In genomic region chr4:137609281-137609680, GRCm38 (mm10) we compare ENCODE assay signal across 24 mouse cellular contexts. TPM values are rescaled to one million over a fixed set of nuclear protein-coding genes. Genes with fewer than 3 reads are reported as not detected.
DNase-seq lines count a peak whose midpoint lies in the region; ATAC-seq and TF ChIP-seq lines count a peak whose summit lies in the region.
"Had no signal": no experiment of that assay in that cellular context is flagged by ENCODE, and none has a peak within 500 bp of the region (broad histone marks: within the 10 kb centered on the region; RNA-seq: fewer than 3 reads in every experiment).

No protein-coding gene starts in this region.

- peaks cover 4% of the 10 kb centered on the region; the same call in 1 of the 2 replicates for H3K4me1 ChIP-seq in lung, embryonic 16.5 days (replicated peaks; ENCODE audit: control insufficient read depth, insufficient read depth, low read length)
- peaks cover 8% of the 10 kb centered on the region for H3K4me1 ChIP-seq in lung, adult 2 months (ENCODE audit: control insufficient read depth, insufficient read depth, low read length)
- peaks cover 6% of the 10 kb centered on the region; the same call in 1 of the 2 replicates for H3K4me1 ChIP-seq in brown adipose tissue, adult 24 weeks (ENCODE audit: control insufficient read depth, insufficient read depth, insufficient read length, low read length)
- H3K4me1 ChIP-seq in midbrain, embryonic 14.5 days (ENCODE audit: control insufficient read depth, insufficient read depth, low read length) = no peaks in the 10 kb centered on the region
- H3K4me1 ChIP-seq: midbrain, embryonic 15.5 days had no signal

- no peak for DNase-seq in lung, adult 2 months
- peak; percentile 11 for DNase-seq in T-cell, adult 2 months (ENCODE audit: low spot score)
- no peak for DNase-seq in cerebellum, adult 9-10 months
- DNase-seq in midbrain, embryonic 14.5 days = no peak
- DNase-seq: adrenal gland, postnatal 25 days; cerebellum, adult 2 months; embryo, embryonic 11 days; gastrocnemius, postnatal 36 days; kidney, adult 18-20 months had no signal

- no peak overlapping the region for H3K4me3 ChIP-seq in lung, embryonic 16.5 days (ENCODE audit: low read length)
- no peak overlapping the region for H3K4me3 ChIP-seq in lung, adult 2 months (replicated peaks; ENCODE audit: extremely low read depth, low read depth, low read length)
- no peak overlapping the region for H3K4me3 ChIP-seq in brown adipose tissue, adult 24 weeks (ENCODE audit: insufficient read depth, low read depth, low read length)
- H3K4me3 ChIP-seq in macrophage (ENCODE audit: inconsistent target) = no peak overlapping the region
- no peak overlapping the region for H3K4me3 ChIP-seq in midbrain, embryonic 14.5 days (replicated peaks; ENCODE audit: low read depth, low read length)
- H3K4me3 ChIP-seq: heart, embryonic 10.5 days; midbrain, embryonic 15.5 days; myocyte had no signal

- H3K36me3 ChIP-seq in lung, embryonic 16.5 days (ENCODE audit: control insufficient read depth, insufficient read depth, low read length) = peaks cover 50% of the 10 kb centered on the region
- H3K36me3 ChIP-seq in macrophage (ENCODE audit: inconsistent target) = peaks cover 62% of the 10 kb centered on the region; the same call in 1 of the 2 replicates
- peaks cover 91% of the 10 kb centered on the region for H3K36me3 ChIP-seq in midbrain, embryonic 14.5 days (ENCODE audit: control insufficient read depth, insufficient read depth, low read length)

- TF ChIP-seq POLR2A in lung, adult 2 months (IDR thresholded peaks at IDR 0.05; ENCODE audit: borderline replicate concordance, extremely low read depth, low read depth, low read length) = no peak

- no peak overlapping the region for H3K9ac ChIP-seq in lung, embryonic 16.5 days (ENCODE audit: low read length)
- no peak overlapping the region for H3K9ac ChIP-seq in midbrain, embryonic 14.5 days (replicated peaks; ENCODE audit: low read length)
- H3K9ac ChIP-seq: midbrain, embryonic 15.5 days had no signal

- peak; percentile 20; the same call in 1 of the 2 replicates for ATAC-seq in lung, embryonic 16.5 days (ENCODE audit: low read depth)
- no peak for ATAC-seq in midbrain, embryonic 14.5 days (ENCODE audit: low FRiP score, low TSS enrichment)
- ATAC-seq: forebrain, embryonic 16.5 days; midbrain, embryonic 15.5 days had no signal

- no peak overlapping the region for H3K27ac ChIP-seq in lung, embryonic 16.5 days (ENCODE audit: low read length)
- peak overlapping the region; percentile 70 for H3K27ac ChIP-seq in brown adipose tissue, adult 24 weeks (replicated peaks; ENCODE audit: low read depth, low read length)
- peak overlapping the region; percentile 68 for H3K27ac ChIP-seq in macrophage
- H3K27ac ChIP-seq in midbrain, embryonic 14.5 days (replicated peaks; ENCODE audit: low read depth, low read length) = no peak overlapping the region
- H3K27ac ChIP-seq: heart, embryonic 10.5 days; midbrain, embryonic 15.5 days had no signal

- peaks cover 42% of the 10 kb centered on the region for H3K79me2 ChIP-seq in macrophage (ENCODE audit: inconsistent target)

- no peaks in the 10 kb centered on the region for H3K27me3 ChIP-seq in lung, embryonic 16.5 days (ENCODE audit: control insufficient read depth, insufficient read depth, low read depth, low read length)
- no peaks in the 10 kb centered on the region for H3K27me3 ChIP-seq in midbrain, embryonic 14.5 days (ENCODE audit: control insufficient read depth, insufficient read depth, low read length)
- H3K27me3 ChIP-seq: midbrain, embryonic 15.5 days had no signal

- 34% methylated on average over 7 of the region's 7 CpGs for WGBS in lung, embryonic 16.5 days
- WGBS in lung, adult 2 months = 32% methylated on average over 7 of the region's 7 CpGs
- WGBS in macrophage (ENCODE audit: missing documents) = 28% methylated on average over 7 of the region's 7 CpGs
- WGBS in midbrain, embryonic 14.5 days = 93% methylated on average over 7 of the region's 7 CpGs

- H3K4me2 ChIP-seq in lung, embryonic 16.5 days (ENCODE audit: low read depth, low read length) = no peak overlapping the region
- H3K4me2 ChIP-seq in midbrain, embryonic 14.5 days (ENCODE audit: low read length) = no peak overlapping the region
- H3K4me2 ChIP-seq: midbrain, embryonic 15.5 days had no signal

- no peak for TF ChIP-seq CTCF in lung, adult 2 months (IDR thresholded peaks at IDR 0.05; ENCODE audit: insufficient read depth, low read length)

- H3K9me3 ChIP-seq in lung, embryonic 16.5 days (ENCODE audit: control insufficient read depth, low read length) = no peaks in the 10 kb centered on the region
- H3K9me3 ChIP-seq in midbrain, embryonic 14.5 days (ENCODE audit: control insufficient read depth, low read length) = no peaks in the 10 kb centered on the region
- H3K9me3 ChIP-seq: heart, embryonic 10.5 days; midbrain, embryonic 15.5 days had no signal

RNA-seq across cellular contexts. Expression of gene Usp48, which starts 15.7 kb away (rescaled TPM):
- 54.3 and 57.8 TPM in 2 replicates for polyA plus RNA-seq in lung, embryonic 16.5 days (2015; fragmentation: Nextera tagmentation; extraction: Ambion mirVana)
- 45.3 and 67.5 TPM in 2 replicates for polyA plus RNA-seq in lung, adult 2 months (2012; rRNA removed)
- 25.2 and 62.5 TPM in 2 replicates for polyA plus RNA-seq in brown adipose tissue, adult 24 weeks (2012; ENCODE audit: insufficient read depth, insufficient read length, missing spikeins)
- total RNA-seq in macrophage (2018; cell fraction: chromatin; rRNA removed) = 100 to 1,000 TPM; 148 to 674 (median 399) TPM
- 10 to 100 TPM; 20.5 to 67.1 (median 37.8) TPM for total RNA-seq in macrophage (2018; cell fraction: cytosol; rRNA removed)
- 100 to 1,000 TPM in 23 of 26 experiments, 10 to 100 TPM in 3; 86.5 to 517 (median 198) TPM for total RNA-seq in macrophage (2018; cell fraction: nucleus; rRNA removed)
- polyA plus RNA-seq in macrophage (2018) = 41.3 to 73.5 TPM (median 61.8 TPM) in 3 replicates
- 66.5 and 76.8 TPM in 2 replicates for polyA plus RNA-seq in midbrain, embryonic 14.5 days (2014; fragmentation: Nextera tagmentation; extraction: Ambion mirVana)

RNA-seq across cellular contexts. Expression of gene Ldlrad2, which starts 34.9 kb away (rescaled TPM):
- 1.2 TPM in 1 of 2 replicates, not detected in the other for polyA plus RNA-seq in lung, embryonic 16.5 days (2015; fragmentation: Nextera tagmentation; extraction: Ambion mirVana)
- polyA plus RNA-seq in lung, adult 2 months (2012; rRNA removed) = not detected in 2 replicates
- not detected in 2 replicates for polyA plus RNA-seq in brown adipose tissue, adult 24 weeks (2012; ENCODE audit: insufficient read depth, insufficient read length, missing spikeins)
- total RNA-seq in macrophage (2018; cell fraction: chromatin; rRNA removed) = not detected
- total RNA-seq in macrophage (2018; cell fraction: cytosol; rRNA removed) = not detected
- total RNA-seq in macrophage (2018; cell fraction: nucleus; rRNA removed) = not detected
- polyA plus RNA-seq in macrophage (2018) = not detected in 3 replicates
- polyA plus RNA-seq in midbrain, embryonic 14.5 days (2014; fragmentation: Nextera tagmentation; extraction: Ambion mirVana) = not detected in 2 replicates
- total RNA-seq: adrenal gland, postnatal 25 days; ES-E14; gastrocnemius, postnatal 36 days; layer of hippocampus, postnatal 14 days; megakaryocyte progenitor cell, adult 5-6 weeks had no signal
- polyA plus RNA-seq: cerebellum, adult 2 months; forebrain, embryonic 16.5 days; heart, embryonic 10.5 days; heart, postnatal 0 days; large intestine, adult 2 months; limb, embryonic 11.5 days; liver, embryonic 16.5 days; midbrain, embryonic 15.5 days; myocyte; neural tube, embryonic 14.5 days had no signal

RNA-seq across cellular contexts. Expression of gene Rap1gap, which starts 55.2 kb away (rescaled TPM):
- 8.7 and 14.0 TPM in 2 replicates for polyA plus RNA-seq in lung, embryonic 16.5 days (2015; fragmentation: Nextera tagmentation; extraction: Ambion mirVana)
- 68.3 and 101 TPM in 2 replicates for polyA plus RNA-seq in lung, adult 2 months (2012; rRNA removed)
- polyA plus RNA-seq in brown adipose tissue, adult 24 weeks (2012; ENCODE audit: insufficient read depth, insufficient read length, missing spikeins) = 27.7 and 29.4 TPM in 2 replicates
- 10 to 100 TPM in 11 of 26 experiments, 1 to 10 TPM in 15; 3.1 to 21.0 (median 9.5) TPM for total RNA-seq in macrophage (2018; cell fraction: chromatin; rRNA removed)
- total RNA-seq in macrophage (2018; cell fraction: cytosol; rRNA removed) = 1 to 10 TPM in 25 of 26 experiments, under 1 TPM in 1; 0.81 to 3.8 (median 1.6) TPM
- total RNA-seq in macrophage (2018; cell fraction: nucleus; rRNA removed) = 10 to 100 TPM in 11 of 26 experiments, 1 to 10 TPM in 15; 2.8 to 17.7 (median 9.5) TPM
- 0.75 to 3.4 TPM (median 1.3 TPM) in 3 replicates for polyA plus RNA-seq in macrophage (2018)
- polyA plus RNA-seq in midbrain, embryonic 14.5 days (2014; fragmentation: Nextera tagmentation; extraction: Ambion mirVana) = 57.7 and 60.8 TPM in 2 replicates

Comparison
In these comparisons a context has a peak if more than half of its experiments do, and no peak if none do; other contexts are left out.
1. H3K27ac ChIP-seq: peak in brown adipose tissue, adult 24 weeks (single experiment) and macrophage (single experiment); none in lung, embryonic 16.5 days (single experiment) and midbrain, embryonic 14.5 days (single experiment).